Mouse (Mus musculus) limb, embryonic 14.5 days (tissue): ENCODE data around the gene Vmn2r114. TPM values are rescaled to one million over a fixed set of nuclear protein-coding genes. Genes with fewer than 3 reads are reported as not detected.
"Not testable (repeated sequence)": the region's sequence is repeated elsewhere in the genome, so short reads cannot be mapped to it uniquely, and the experiment has no call there.

ENCODE experiments used
- ATAC-seq: fragments of 200-750 bp; cut with Nextera tagmentation; 2 replicates; pipeline ENCODE4 v1.8.0; 2017; ENCODE audit warnings: low read depth, moderate number of reproducible peaks, moderate TSS enrichment; ENCODE audit not compliant: low FRiP score
- DNase-seq: peaks from one replicate; pipeline ENCODE4 v3.0.0-alpha.2; 2015; ENCODE audit warnings: low spot score
- H3K27ac ChIP-seq: fragments of 300-500 bp; sonication (generic); replicated peaks from 2 replicates; pipeline ENCODE4 v1.5.1; 2014; ENCODE audit warnings: low read depth, mild to moderate bottlenecking, low read length, moderate library complexity, mixed read lengths
- H3K27me3 ChIP-seq: fragments of 300-500 bp; sonication (generic); 2 replicates; pipeline ENCODE4 v1.6.1; 2014; ENCODE audit warnings: low read length, mixed read lengths; ENCODE audit not compliant: control insufficient read depth, insufficient read depth
- H3K36me3 ChIP-seq: fragments of 300-500 bp; sonication (generic); 2 replicates; pipeline ENCODE4 v1.6.1; 2014; ENCODE audit warnings: mild to moderate bottlenecking, low read length, moderate library complexity, mixed read lengths; ENCODE audit not compliant: control insufficient read depth, insufficient read depth
- H3K4me1 ChIP-seq: fragments of 300-500 bp; sonication (generic); 2 replicates; pipeline ENCODE4 v1.6.1; 2014; ENCODE audit warnings: antibody characterized with exemption, low read length, mixed read lengths; ENCODE audit not compliant: control insufficient read depth, insufficient read depth
- H3K4me2 ChIP-seq: fragments of 300-500 bp; sonication (generic); replicated peaks from 2 replicates; pipeline ENCODE4 v1.6.1; 2014; ENCODE audit warnings: low read depth, mild to moderate bottlenecking, low read length, moderate library complexity; ENCODE audit not compliant: severe bottlenecking
- H3K4me3 ChIP-seq: fragments of 300-500 bp; sonication (generic); replicated peaks from 2 replicates; pipeline ENCODE4 v1.5.1; 2014; ENCODE audit warnings: low read length
- H3K9ac ChIP-seq: fragments of 300-500 bp; sonication (generic); 2 replicates; pipeline ENCODE4 v1.6.1; 2014; ENCODE audit warnings: mild to moderate bottlenecking, low read depth, low read length, moderate library complexity; ENCODE audit not compliant: severe bottlenecking
- H3K9me3 ChIP-seq: fragments of 300-500 bp; sonication (generic); 2 replicates; pipeline ENCODE4 v1.6.1; 2016; ENCODE audit warnings: low read length; ENCODE audit not compliant: control insufficient read depth
- POLR2A ChIP-seq: fragments of 200-500 bp; IDR thresholded peaks from 2 replicates; pipeline ENCODE4 v1.8.0; 2012; ENCODE audit warnings: inconsistent platforms, mild to moderate bottlenecking, moderate library complexity, borderline replicate concordance; ENCODE audit not compliant: insufficient read depth, insufficient read length; ENCODE audit errors: extremely low read depth
- WGBS: fragments of 180-500 bp; shearing (Covaris S2); extraction: QIAGEN DNeasy Blood & Tissue Kit; methylation state at CpG from one replicate; pipeline ENCODE4 v1.1.7; 2014; 5-methylcytosine and 5-hydroxymethylcytosine counted together
- polyA plus RNA-seq, 2 experiments: library from polyadenylated mRNA; depleted of rRNA in 1 of 2; stranded (reverse) in 1 of 2; unstranded in 1 of 2; fragments of >200 nt; fragmentation: Nextera tagmentation in 1 of 2; extraction: Ambion mirVana in 1 of 2; gene quantifications; 2 replicates each; pipeline versions ENCODE4 v1.2.1 to v1.2.3; 2012 to 2014

Vmn2r114 gene
- polyA plus RNA-seq (2012; rRNA removed) = not detected in 2 replicates
- polyA plus RNA-seq (2014; fragmentation: Nextera tagmentation; extraction: Ambion mirVana) = not detected in 2 replicates

GRCm38 (mm10) chr17:23312437-23312836 lies at the start of gene Vmn2r114:
Gene Vmn2r114, minus strand, starts transcription at chr17:23312537.
- DNase-seq, H3K27me3 ChIP-seq, H3K9ac ChIP-seq, H3K36me3 ChIP-seq, ATAC-seq, H3K4me2 ChIP-seq, H3K4me3 ChIP-seq, H3K9me3 ChIP-seq, H3K4me1 ChIP-seq, H3K27ac ChIP-seq: not testable (repeated sequence)
- 78% methylated on average over 2 of the region's 2 CpGs for WGBS

GRCm38 (mm10) chr17:23351644-23352043 lies 39.3 kb upstream of the Vmn2r114 start:
- TF ChIP-seq POLR2A = no peak
- 67% methylated on average over 1 of the region's 1 CpGs for WGBS
- ATAC-seq = no peak

GRCm38 (mm10) chr17:23343441-23343840 lies 31.1 kb upstream of the Vmn2r114 start, which contains the start of gene Vmn2r115:
Gene Vmn2r115, plus strand, starts transcription at chr17:23343741.
- ATAC-seq, H3K4me1 ChIP-seq, H3K4me2 ChIP-seq, H3K27ac ChIP-seq, H3K36me3 ChIP-seq, H3K27me3 ChIP-seq, H3K4me3 ChIP-seq, H3K9ac ChIP-seq, H3K9me3 ChIP-seq, DNase-seq: not testable (repeated sequence)
- WGBS = 63% methylated on average over 2 of the region's 2 CpGs

More at GRCm38 (mm10) chr17:23351644-23352043, 39.3 kb upstream of the Vmn2r114 start:
- Histone ChIP-seq H3K27me3 (no peaks in the 10 kb centered on the region), H3K36me3 (no peaks in the 10 kb centered on the region), H3K4me1 (no peaks in the 10 kb centered on the region), H3K27ac (no peak overlapping the region), H3K9me3 (no peaks in the 10 kb centered on the region), H3K4me3 (no peak overlapping the region), H3K9ac (no peak overlapping the region), H3K4me2 (no peak overlapping the region)
- no peak for DNase-seq

- ATAC-seq = no peak
Measured at GRCm38 (mm10) chr17:23330657-23331056, 18.3 kb upstream of the Vmn2r114 start.

More at GRCm38 (mm10) chr17:23330657-23331056, 18.3 kb upstream of the Vmn2r114 start:
- Histone ChIP-seq H3K9ac (no peak overlapping the region), H3K4me1 (no peaks in the 10 kb centered on the region), H3K27me3 (no peaks in the 10 kb centered on the region), H3K36me3 (no peaks in the 10 kb centered on the region), H3K4me3 (no peak overlapping the region), H3K4me2 (no peak overlapping the region), H3K27ac (no peak overlapping the region), H3K9me3 (0 out of 2 replicates have a peak, but pooled peaks cover 7% of the 10 kb centered on the region)
- whole genome bisulfite sequencing = 77% methylated on average over 6 of the region's 6 CpGs
- DNase-seq = no peak
- no peak for TF ChIP-seq POLR2A

Other genes starting within 250 kb of the Vmn2r114 start
- gene Zfp40, start 119.3 kb downstream of the Vmn2r114 start, polyA plus RNA-seq (2012; rRNA removed) = 7.5 and 7.9 TPM in 2 replicates
- 13.1 and 15.0 TPM in 2 replicates for gene Zfp40, start 119.3 kb downstream of the Vmn2r114 start, polyA plus RNA-seq (2014; fragmentation: Nextera tagmentation; extraction: Ambion mirVana)
- gene Vmn2r115, start 31.2 kb upstream of the Vmn2r114 start, polyA plus RNA-seq (2012; rRNA removed) = not detected in 2 replicates
- gene Vmn2r115, start 31.2 kb upstream of the Vmn2r114 start, polyA plus RNA-seq (2014; fragmentation: Nextera tagmentation; extraction: Ambion mirVana) = not detected in 2 replicates
- not detected in 2 replicates for gene Vmn2r116, start 72.1 kb upstream of the Vmn2r114 start, polyA plus RNA-seq (2012; rRNA removed)
- not detected in 2 replicates for gene Vmn2r116, start 72.1 kb upstream of the Vmn2r114 start, polyA plus RNA-seq (2014; fragmentation: Nextera tagmentation; extraction: Ambion mirVana)
- gene Vmn2r117, start 167.2 kb upstream of the Vmn2r114 start, polyA plus RNA-seq (2012; rRNA removed) = not detected in 2 replicates
- not detected in 2 replicates for gene Vmn2r117, start 167.2 kb upstream of the Vmn2r114 start, polyA plus RNA-seq (2014; fragmentation: Nextera tagmentation; extraction: Ambion mirVana)